16 mouse cellular contexts compared by ENCODE assay signal in the genomic region with DNA sequence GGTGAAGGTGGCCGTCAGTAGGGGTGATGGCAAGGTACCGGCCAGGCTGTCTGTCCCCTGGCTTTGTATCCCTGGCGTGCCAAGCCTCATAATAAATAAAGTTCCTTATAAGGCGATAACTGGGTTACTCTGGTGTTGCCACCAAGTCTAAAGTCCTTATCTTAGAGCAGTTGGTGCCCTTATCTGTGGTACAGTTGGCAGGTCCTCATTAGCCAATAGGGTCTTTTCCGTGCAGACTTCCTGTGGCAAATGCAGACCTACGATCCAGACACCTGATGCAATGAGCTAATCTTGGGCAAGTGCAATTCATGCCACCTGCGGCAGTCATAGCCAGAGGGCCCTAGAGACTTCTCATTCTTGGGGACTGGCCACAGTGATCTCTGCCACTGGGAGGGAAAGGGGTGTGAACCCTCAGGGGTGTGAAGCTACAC. TPM values are rescaled to one million over a fixed set of nuclear protein-coding genes. Genes with fewer than 3 reads are reported as not detected.
DNase-seq lines count a peak whose midpoint lies in the region; ATAC-seq lines count a peak whose summit lies in the region.
"Had no signal": no experiment of that assay in that cellular context is flagged by ENCODE, and none has a peak within 500 bp of the region (broad histone marks: within the 10 kb centered on the region; RNA-seq: fewer than 3 reads in every experiment).

No protein-coding gene starts in this region.

- H3K4me3 ChIP-seq in intestine, embryonic 14.5 days (ENCODE audit: low read depth, low read length), result no peak overlapping the region
- H3K4me3 ChIP-seq: embryonic facial prominence, embryonic 13.5 days; hindbrain, embryonic 15.5 days; left cerebral cortex, adult 2 months had no signal

- no peaks in the 10 kb centered on the region for H3K36me3 ChIP-seq in intestine, embryonic 14.5 days (ENCODE audit: control insufficient read depth, insufficient read depth, low read length)
- H3K36me3 ChIP-seq: embryonic facial prominence, embryonic 13.5 days; hindbrain, embryonic 15.5 days had no signal

- no peak for ATAC-seq in intestine, embryonic 14.5 days (replicated peaks; ENCODE audit: low FRiP score, low TSS enrichment, low read depth)
- peak; percentile 81 for ATAC-seq in megakaryocyte, adult 5-6 weeks (ENCODE audit: poor library complexity, severe bottlenecking)

- H3K27ac ChIP-seq in intestine, embryonic 14.5 days (ENCODE audit: low read depth), result no peak overlapping the region
- H3K27ac ChIP-seq: embryonic facial prominence, embryonic 13.5 days; hindbrain, embryonic 15.5 days; left cerebral cortex, adult 2 months had no signal

- DNase-seq in thymus, postnatal 4 days, result peak; percentile 11
- no peak for DNase-seq in thymus, adult 18-20 months
- DNase-seq in intestine, embryonic 14.5 days (ENCODE audit: low spot score), result peak; percentile 32
- no peak for DNase-seq in cerebellum, adult 11 months
- DNase-seq in lung, postnatal 36 days, result no peak
- no peak for DNase-seq in frontal cortex, postnatal 10 days (ENCODE audit: low spot score in 2 of 2)
- no peak for DNase-seq in spleen, adult 18-20 months
- DNase-seq: adrenal gland, postnatal 10 days; cerebellum, adult 9-10 months; kidney, postnatal 36 days; lung, adult 18-20 months had no signal

- no peak overlapping the region for H3K9ac ChIP-seq in intestine, embryonic 14.5 days (ENCODE audit: low read length)
- H3K9ac ChIP-seq: embryonic facial prominence, embryonic 13.5 days; hindbrain, embryonic 15.5 days had no signal

- no peak overlapping the region for H3K4me2 ChIP-seq in intestine, embryonic 14.5 days (ENCODE audit: low read length)
- H3K4me2 ChIP-seq: embryonic facial prominence, embryonic 13.5 days; hindbrain, embryonic 15.5 days; midbrain, embryonic 11.5 days had no signal

- H3K9me3 ChIP-seq in intestine, embryonic 14.5 days (ENCODE audit: control insufficient read depth, low read length), result no peaks in the 10 kb centered on the region
- H3K9me3 ChIP-seq: embryonic facial prominence, embryonic 13.5 days; hindbrain, embryonic 15.5 days had no signal

- H3K4me1 ChIP-seq in intestine, embryonic 14.5 days (replicated peaks; ENCODE audit: control insufficient read depth, insufficient read depth, low read length), result no peaks in the 10 kb centered on the region
- H3K4me1 ChIP-seq: embryonic facial prominence, embryonic 13.5 days; hindbrain, embryonic 15.5 days had no signal

- WGBS in intestine, embryonic 14.5 days, result 85% methylated on average over 7 of the region's 7 CpGs

- no peaks in the 10 kb centered on the region for H3K27me3 ChIP-seq in intestine, embryonic 14.5 days (replicated peaks; ENCODE audit: control insufficient read depth, insufficient read depth, low read length)
- H3K27me3 ChIP-seq: embryonic facial prominence, embryonic 13.5 days; hindbrain, embryonic 15.5 days had no signal

RNA-seq across cellular contexts. Expression of gene Galnt6, which starts 9.2 kb away (rescaled TPM):
- polyA plus RNA-seq in intestine, embryonic 14.5 days (2014; fragmentation: Nextera tagmentation; extraction: Ambion mirVana), result 1.2 and 1.4 TPM in 2 replicates
- 3.6 and 4.2 TPM in 2 replicates for total RNA-seq in megakaryocyte, adult 5-6 weeks (2015)
- total RNA-seq in megakaryocyte, adult 5-6 weeks (2017), result 9.6 and 11.4 TPM in 2 replicates

RNA-seq across cellular contexts. Expression of gene Slc4a8, which starts 23.2 kb away (rescaled TPM):
- 5.4 and 6.4 TPM in 2 replicates for polyA plus RNA-seq in intestine, embryonic 14.5 days (2014; fragmentation: Nextera tagmentation; extraction: Ambion mirVana)
- 0.16 and 4.0 TPM in 2 replicates for total RNA-seq in megakaryocyte, adult 5-6 weeks (2015)
- total RNA-seq in megakaryocyte, adult 5-6 weeks (2017), result 1.8 and 2.3 TPM in 2 replicates

RNA-seq across cellular contexts. Expression of gene Cela1, which starts 50.6 kb away (rescaled TPM):
- polyA plus RNA-seq in intestine, embryonic 14.5 days (2014; fragmentation: Nextera tagmentation; extraction: Ambion mirVana), result 11.9 and 49.9 TPM in 2 replicates
- 3.5 and 6.2 TPM in 2 replicates for total RNA-seq in megakaryocyte, adult 5-6 weeks (2015)
- 1.8 and 4.2 TPM in 2 replicates for total RNA-seq in megakaryocyte, adult 5-6 weeks (2017)

Comparison
In these comparisons a context has a peak if more than half of its experiments do, and no peak if none do; other contexts are left out.
1. DNase-seq: peak in thymus, postnatal 4 days (single experiment) and intestine, embryonic 14.5 days (single experiment); none in thymus, adult 18-20 months (0 of 2), cerebellum, adult 11 months (single experiment), lung, postnatal 36 days (single experiment), frontal cortex, postnatal 10 days (0 of 2) and spleen, adult 18-20 months (0 of 2).